Mouse (Mus musculus): ENCODE results near the gene Maml1. TPM values are rescaled to one million over a fixed set of nuclear protein-coding genes. Genes with fewer than 3 reads are reported as not detected.
A peak's percentile ranks its signal among the peaks of the same experiment; 100 is the strongest.

The Maml1 gene
- polyA plus RNA-seq, 1 experiment from 2014 or later = 7.1 TPM

DNA sequence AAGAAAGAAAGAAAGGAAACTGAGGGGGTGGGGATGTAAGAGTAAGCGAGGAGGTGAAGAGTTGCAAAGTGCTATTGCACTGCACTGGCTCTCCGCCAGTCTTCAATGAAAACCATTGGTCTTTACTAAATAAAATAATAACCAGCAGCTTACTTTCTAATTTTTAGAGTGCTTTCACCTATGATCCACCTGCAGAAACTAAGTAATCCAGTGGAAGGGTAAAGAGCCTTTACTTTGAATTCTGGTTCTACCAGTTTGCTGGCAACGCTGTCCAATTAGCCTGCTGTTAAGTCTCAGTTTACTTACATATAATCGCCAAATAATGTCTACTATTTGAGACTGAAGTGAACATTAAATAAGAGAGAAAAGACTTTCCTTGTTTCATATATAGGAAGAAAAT lies 13.1 kb downstream of the Maml1 start:
- Histone ChIP-seq H3K36me3 (peaks cover 23% of the 10 kb centered on the region), H3K4me3 (no peak overlapping the region), H3K4me1 (0 out of 2 replicates have a peak, but pooled peaks cover 4% of the 10 kb centered on the region), H3K27me3 (no peaks in the 10 kb centered on the region), H3K27ac (peak overlapping the region; percentile 55; the same call in 1 of the 2 replicates), H3K9ac (no peak overlapping the region), H3K4me2 (no peak overlapping the region), H3K9me3 (no peaks in the 10 kb centered on the region)
- WGBS = 77% methylated on average over 4 of the region's 4 CpGs
- no peak for ATAC-seq (ENCODE audit: insufficient number of reproducible peaks, insufficient read depth, low FRiP score, low TSS enrichment, low read depth)

GRCm38 (mm10) chr11:50277706-50278105 lies 14.4 kb downstream of the Maml1 start:
- 93% methylated on average over 6 of the region's 6 CpGs for WGBS
- Histone ChIP-seq H3K36me3 (peaks cover 23% of the 10 kb centered on the region), H3K4me2 (no peak overlapping the region), H3K4me3 (no peak overlapping the region), H3K9ac (no peak overlapping the region), H3K4me1 (0 out of 2 replicates have a peak, but pooled peaks cover 4% of the 10 kb centered on the region), H3K27ac (no peak overlapping the region), H3K27me3 (no peaks in the 10 kb centered on the region), H3K9me3 (no peaks in the 10 kb centered on the region)
- no peak for ATAC-seq (ENCODE audit: insufficient number of reproducible peaks, insufficient read depth, low FRiP score, low TSS enrichment, low read depth)

- Histone ChIP-seq H3K27ac (no peak overlapping the region), H3K9ac (no peak overlapping the region), H3K4me1 (0 out of 2 replicates have a peak, but pooled peaks cover 5% of the 10 kb centered on the region), H3K4me2 (no peak overlapping the region), H3K4me3 (no peak overlapping the region), H3K36me3 (peaks cover 23% of the 10 kb centered on the region), H3K9me3 (no peaks in the 10 kb centered on the region), H3K27me3 (no peaks in the 10 kb centered on the region)
- ATAC-seq (ENCODE audit: insufficient number of reproducible peaks, insufficient read depth, low FRiP score, low TSS enrichment, low read depth) = no peak
Measured at GRCm38 (mm10) chr11:50277025-50277424, 15.1 kb downstream of the Maml1 start.

DNA sequence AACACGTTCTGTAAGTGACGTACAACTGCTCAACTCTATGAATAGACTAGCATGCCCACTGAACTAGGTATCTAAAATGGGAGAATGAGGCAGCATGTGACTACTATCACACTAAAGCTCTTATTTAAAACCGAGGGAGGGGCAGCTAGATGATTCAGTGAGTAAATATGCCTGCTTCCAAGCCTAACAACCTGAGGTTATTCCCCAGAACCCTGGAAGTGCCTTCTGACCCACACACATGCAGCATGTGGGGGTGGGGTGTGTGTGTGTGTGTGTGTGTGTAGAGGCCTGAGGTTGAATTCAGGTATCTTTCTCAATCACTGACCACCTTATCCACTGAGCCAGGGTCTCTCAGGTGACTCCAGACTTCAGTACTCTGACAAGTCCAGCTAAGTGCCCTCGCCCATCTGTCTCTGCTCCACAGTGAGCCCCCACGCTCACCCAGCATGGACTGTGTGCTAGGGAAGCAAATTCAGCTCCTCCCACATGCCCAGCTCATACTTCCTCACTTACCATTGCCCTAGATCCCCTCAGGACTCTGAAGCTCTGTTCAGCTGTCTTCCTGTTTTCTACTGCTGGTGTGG lies 16.5 kb downstream of the Maml1 start:
- Histone ChIP-seq H3K36me3 (peaks cover 15% of the 10 kb centered on the region), H3K27ac (no peak overlapping the region), H3K4me1 (0 out of 2 replicates have a peak, but pooled peaks cover 10% of the 10 kb centered on the region), H3K4me2 (no peak overlapping the region), H3K27me3 (no peaks in the 10 kb centered on the region), H3K9me3 (no peaks in the 10 kb centered on the region), H3K4me3 (no peak overlapping the region), H3K9ac (no peak overlapping the region)
- WGBS = 81% methylated on average over 5 of the region's 5 CpGs
- ATAC-seq (ENCODE audit: insufficient number of reproducible peaks, insufficient read depth, low FRiP score, low TSS enrichment, low read depth) = no peak

GRCm38 (mm10) chr11:50275077-50275476 lies 17.0 kb downstream of the Maml1 start:
- WGBS = 87% methylated on average over 2 of the region's 2 CpGs
- Histone ChIP-seq H3K4me1 (0 out of 2 replicates have a peak, but pooled peaks cover 10% of the 10 kb centered on the region), H3K4me2 (no peak overlapping the region), H3K27me3 (no peaks in the 10 kb centered on the region), H3K4me3 (no peak overlapping the region), H3K9ac (no peak overlapping the region), H3K9me3 (no peaks in the 10 kb centered on the region), H3K27ac (no peak overlapping the region), H3K36me3 (peaks cover 13% of the 10 kb centered on the region)
- no peak for ATAC-seq (ENCODE audit: insufficient number of reproducible peaks, insufficient read depth, low FRiP score, low TSS enrichment, low read depth)

- ATAC-seq (ENCODE audit: insufficient number of reproducible peaks, insufficient read depth, low FRiP score, low TSS enrichment, low read depth) = no peak
- H3K36me3 ChIP-seq = peaks cover 10% of the 10 kb centered on the region
- H3K27me3 ChIP-seq = no peaks in the 10 kb centered on the region
- no peak overlapping the region for H3K4me3 ChIP-seq
- H3K9me3 ChIP-seq = no peaks in the 10 kb centered on the region
- WGBS = 88% methylated on average over 2 of the region's 2 CpGs
- H3K4me1 ChIP-seq = 0 out of 2 replicates have a peak, but pooled peaks cover 10% of the 10 kb centered on the region
- H3K4me2 ChIP-seq = no peak overlapping the region
- H3K9ac ChIP-seq = no peak overlapping the region
- H3K27ac ChIP-seq = no peak overlapping the region
Measured at GRCm38 (mm10) chr11:50272819-50273218, 19.3 kb downstream of the Maml1 start.

DNA sequence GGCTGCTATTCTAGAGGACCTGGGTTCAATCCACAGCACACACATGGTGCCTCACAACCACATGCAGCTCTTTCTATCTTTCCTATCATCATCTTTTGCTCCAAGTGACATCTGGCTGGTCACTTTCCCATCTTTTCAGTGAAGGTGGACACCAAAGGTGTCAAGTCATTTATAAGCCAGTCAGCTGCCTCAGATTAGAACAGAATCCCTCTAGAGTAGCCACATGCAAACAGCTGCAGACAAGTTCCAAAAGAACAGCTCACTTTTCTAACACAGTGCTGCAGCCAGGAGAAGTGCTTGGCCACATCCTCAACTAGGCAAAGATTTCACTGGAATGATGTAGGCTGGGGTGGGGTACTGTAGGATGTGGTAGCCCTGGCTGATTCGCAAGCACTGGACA lies 22.2 kb downstream of the Maml1 start:
- H3K4me2 ChIP-seq = no peak overlapping the region
- 0 out of 2 replicates have a peak, but pooled peaks cover 10% of the 10 kb centered on the region for H3K4me1 ChIP-seq
- 97% methylated on average over 1 of the region's 1 CpGs for WGBS
- no peak for ATAC-seq (ENCODE audit: insufficient number of reproducible peaks, insufficient read depth, low FRiP score, low TSS enrichment, low read depth)
- no peak overlapping the region for H3K4me3 ChIP-seq
- peaks cover 26% of the 10 kb centered on the region for H3K36me3 ChIP-seq
- no peaks in the 10 kb centered on the region for H3K27me3 ChIP-seq
- H3K9me3 ChIP-seq = no peaks in the 10 kb centered on the region
- no peak overlapping the region for H3K27ac ChIP-seq
- no peak overlapping the region for H3K9ac ChIP-seq

- Histone ChIP-seq H3K4me1 (0 out of 2 replicates have a peak, but pooled peaks cover 6% of the 10 kb centered on the region), H3K9me3 (no peaks in the 10 kb centered on the region), H3K4me2 (no peak overlapping the region), H3K36me3 (peaks cover 33% of the 10 kb centered on the region), H3K4me3 (no peak overlapping the region), H3K9ac (no peak overlapping the region), H3K27ac (no peak overlapping the region), H3K27me3 (no peaks in the 10 kb centered on the region)
- WGBS = 80% methylated on average over 2 of the region's 2 CpGs
- no peak for ATAC-seq (ENCODE audit: insufficient number of reproducible peaks, insufficient read depth, low FRiP score, low TSS enrichment, low read depth)
Measured at GRCm38 (mm10) chr11:50269163-50269562, 22.9 kb downstream of the Maml1 start.

DNA sequence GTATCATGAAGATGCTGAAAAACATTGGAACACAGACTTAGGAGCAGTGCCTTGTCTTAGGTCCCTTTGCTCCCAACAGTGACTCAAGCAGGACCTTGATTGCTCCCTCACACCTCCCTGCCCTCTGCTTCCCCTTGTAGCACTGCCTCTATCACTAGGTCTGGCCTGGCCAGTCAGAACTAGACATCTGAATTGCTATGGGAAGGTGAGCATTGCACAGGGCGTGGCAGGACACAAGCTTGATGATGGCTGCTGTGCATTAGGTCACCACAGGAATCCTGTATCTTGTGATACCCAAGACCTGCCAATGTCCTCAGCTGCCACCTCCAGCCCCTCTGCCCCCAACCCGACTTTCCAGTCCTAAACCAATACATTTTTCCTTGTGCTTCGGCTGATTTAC lies 25.1 kb downstream of the Maml1 start:
- H3K4me3 ChIP-seq = no peak overlapping the region
- H3K4me2 ChIP-seq = no peak overlapping the region
- WGBS = 87% methylated on average over 3 of the region's 3 CpGs
- ATAC-seq (ENCODE audit: insufficient number of reproducible peaks, insufficient read depth, low FRiP score, low TSS enrichment, low read depth) = no peak
- no peaks in the 10 kb centered on the region for H3K27me3 ChIP-seq
- 0 out of 2 replicates have a peak, but pooled peaks cover 5% of the 10 kb centered on the region for H3K4me1 ChIP-seq
- H3K27ac ChIP-seq = no peak overlapping the region
- H3K9ac ChIP-seq = no peak overlapping the region
- no peaks in the 10 kb centered on the region for H3K9me3 ChIP-seq
- H3K36me3 ChIP-seq = peaks cover 53% of the 10 kb centered on the region

- H3K4me3 ChIP-seq = no peak overlapping the region
- H3K27ac ChIP-seq = no peak overlapping the region
- no peaks in the 10 kb centered on the region for H3K4me1 ChIP-seq
- ATAC-seq (ENCODE audit: insufficient number of reproducible peaks, insufficient read depth, low FRiP score, low TSS enrichment, low read depth) = no peak
- no peaks in the 10 kb centered on the region for H3K27me3 ChIP-seq
- H3K9ac ChIP-seq = no peak overlapping the region
- H3K36me3 ChIP-seq = peaks cover 64% of the 10 kb centered on the region
- H3K9me3 ChIP-seq = no peaks in the 10 kb centered on the region
- H3K4me2 ChIP-seq = no peak overlapping the region
- 88% methylated on average over 8 of the region's 8 CpGs for WGBS
Measured at GRCm38 (mm10) chr11:50265931-50266330, 26.2 kb downstream of the Maml1 start.

GRCm38 (mm10) chr11:50263198-50263597 lies 28.9 kb downstream of the Maml1 start:
- no peak overlapping the region for H3K4me3 ChIP-seq
- WGBS = over 99% methylated on average over 3 of the region's 3 CpGs
- H3K4me1 ChIP-seq = no peaks in the 10 kb centered on the region
- peaks cover 91% of the 10 kb centered on the region for H3K36me3 ChIP-seq
- H3K9me3 ChIP-seq = no peaks in the 10 kb centered on the region
- no peaks in the 10 kb centered on the region for H3K27me3 ChIP-seq
- H3K9ac ChIP-seq = no peak overlapping the region
- ATAC-seq (ENCODE audit: insufficient number of reproducible peaks, insufficient read depth, low FRiP score, low TSS enrichment, low read depth) = no peak
- no peak overlapping the region for H3K27ac ChIP-seq
- no peak overlapping the region for H3K4me2 ChIP-seq

DNA sequence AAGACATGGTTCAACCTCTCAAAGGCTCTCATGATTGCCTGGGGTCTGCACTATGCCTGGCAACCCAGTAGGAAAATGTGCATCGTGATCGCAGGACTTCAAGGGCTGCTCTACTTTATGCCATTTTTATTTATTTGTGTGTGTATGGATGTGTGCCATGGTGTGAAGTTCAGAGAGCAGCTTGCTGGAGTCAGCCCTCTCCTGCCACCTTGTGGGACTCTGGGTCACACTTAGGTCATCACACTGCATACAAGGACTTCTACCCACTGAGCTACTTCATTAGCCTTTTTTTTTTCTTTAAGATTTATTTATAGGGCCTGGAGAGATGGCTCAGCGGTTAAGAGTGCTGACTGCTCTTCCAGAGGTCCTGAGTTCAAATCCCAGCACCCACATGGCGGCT lies 30.1 kb downstream of the Maml1 start:
- ATAC-seq (ENCODE audit: insufficient number of reproducible peaks, insufficient read depth, low FRiP score, low TSS enrichment, low read depth) = no peak
- Histone ChIP-seq H3K9ac (no peak overlapping the region), H3K27me3 (no peaks in the 10 kb centered on the region), H3K4me1 (no peaks in the 10 kb centered on the region), H3K4me3 (no peak overlapping the region), H3K4me2 (no peak overlapping the region), H3K9me3 (no peaks in the 10 kb centered on the region), H3K36me3 (peaks cover 98% of the 10 kb centered on the region), H3K27ac (no peak overlapping the region)
- WGBS = 92% methylated on average over 4 of the region's 4 CpGs

All from embryonic facial prominence, embryonic 13.5 days (tissue).